Mouse (Mus musculus) liver, adult 2 months (tissue): Measurements from ENCODE around the gene Hdac11.

ENCODE experiments used
- CTCF ChIP-seq: fragments of 200-500 bp; IDR thresholded peaks from 2 replicates; pipeline ENCODE4 v1.5.1; 2011; ENCODE audit warnings: low read depth, low read length, control low read depth
- POLR2A ChIP-seq: fragments of 200-500 bp; IDR thresholded peaks from 2 replicates; pipeline ENCODE4 v1.6.1; 2011; ENCODE audit warnings: low read length, control low read depth; ENCODE audit not compliant: insufficient read depth; ENCODE audit errors: extremely low read depth

DNA sequence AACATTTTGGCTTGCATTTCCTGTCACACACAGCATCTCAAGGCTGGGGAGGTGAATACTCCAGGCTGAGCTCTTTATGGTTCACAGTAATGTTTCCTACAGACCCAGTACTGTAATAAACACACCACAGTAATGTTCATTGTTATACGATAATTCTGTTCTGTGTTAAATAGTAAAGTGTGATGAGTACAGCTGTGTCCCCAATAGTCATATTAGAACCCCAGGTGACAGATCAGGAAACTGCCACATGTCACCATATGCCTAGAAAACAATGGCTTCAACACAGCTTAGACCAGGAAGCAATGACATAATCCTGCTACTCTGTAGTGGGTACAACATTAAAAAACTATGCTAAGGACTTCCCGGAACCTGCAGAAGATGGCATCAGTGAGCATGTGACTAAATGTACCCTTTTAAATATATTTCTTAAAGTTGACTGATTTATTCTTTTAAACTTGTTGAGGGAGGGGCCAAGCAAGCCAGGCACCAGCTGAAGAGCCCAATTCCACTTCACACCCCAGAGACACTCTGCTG, 47.5 kb upstream of the Hdac11 start:
- TF ChIP-seq POLR2A, result no peak
- TF ChIP-seq CTCF, result no peak
